Mouse (Mus musculus): ENCODE results near the gene Etnk2. TPM values are rescaled to one million over a fixed set of nuclear protein-coding genes. Genes with fewer than 3 reads are reported as not detected.

Gene Etnk2
- polyA plus RNA-seq, 1 experiment from 2014 or later = 2.8 TPM

GRCm38 (mm10) chr1:133385506-133385905, 22.1 kb downstream of the Etnk2 start:
- no peak overlapping the region for H3K27ac ChIP-seq
- H3K4me3 ChIP-seq = peak overlapping the region; percentile 8; the same call in 1 of the 2 replicates
- no peaks in the 10 kb centered on the region for H3K27me3 ChIP-seq
- no peaks in the 10 kb centered on the region for H3K9me3 ChIP-seq
- peak overlapping the region; percentile 31 for H3K4me2 ChIP-seq
- peak overlapping the region; percentile 51 for H3K9ac ChIP-seq
- 40% methylated on average over 9 of the region's 9 CpGs for WGBS
- H3K36me3 ChIP-seq = peaks cover 25% of the 10 kb centered on the region
- no peak for ATAC-seq (ENCODE audit: insufficient number of reproducible peaks, insufficient read depth, low FRiP score, low TSS enrichment, low read depth)
- peaks cover 11% of the 10 kb centered on the region for H3K4me1 ChIP-seq

GRCm38 (mm10) chr1:133386209-133386608, 22.8 kb downstream of the Etnk2 start:
- H3K9ac ChIP-seq = peak overlapping the region; percentile 51
- no peak for ATAC-seq (ENCODE audit: insufficient number of reproducible peaks, insufficient read depth, low FRiP score, low TSS enrichment, low read depth)
- no peaks in the 10 kb centered on the region for H3K27me3 ChIP-seq
- H3K9me3 ChIP-seq = no peaks in the 10 kb centered on the region
- 56% methylated on average over 11 of the region's 11 CpGs for WGBS
- H3K27ac ChIP-seq = no peak overlapping the region
- peaks cover 9% of the 10 kb centered on the region for H3K4me1 ChIP-seq
- peaks cover 28% of the 10 kb centered on the region for H3K36me3 ChIP-seq
- no peak overlapping the region for H3K4me3 ChIP-seq
- peak overlapping the region; percentile 31; the same call in 1 of the 2 replicates for H3K4me2 ChIP-seq

DNA sequence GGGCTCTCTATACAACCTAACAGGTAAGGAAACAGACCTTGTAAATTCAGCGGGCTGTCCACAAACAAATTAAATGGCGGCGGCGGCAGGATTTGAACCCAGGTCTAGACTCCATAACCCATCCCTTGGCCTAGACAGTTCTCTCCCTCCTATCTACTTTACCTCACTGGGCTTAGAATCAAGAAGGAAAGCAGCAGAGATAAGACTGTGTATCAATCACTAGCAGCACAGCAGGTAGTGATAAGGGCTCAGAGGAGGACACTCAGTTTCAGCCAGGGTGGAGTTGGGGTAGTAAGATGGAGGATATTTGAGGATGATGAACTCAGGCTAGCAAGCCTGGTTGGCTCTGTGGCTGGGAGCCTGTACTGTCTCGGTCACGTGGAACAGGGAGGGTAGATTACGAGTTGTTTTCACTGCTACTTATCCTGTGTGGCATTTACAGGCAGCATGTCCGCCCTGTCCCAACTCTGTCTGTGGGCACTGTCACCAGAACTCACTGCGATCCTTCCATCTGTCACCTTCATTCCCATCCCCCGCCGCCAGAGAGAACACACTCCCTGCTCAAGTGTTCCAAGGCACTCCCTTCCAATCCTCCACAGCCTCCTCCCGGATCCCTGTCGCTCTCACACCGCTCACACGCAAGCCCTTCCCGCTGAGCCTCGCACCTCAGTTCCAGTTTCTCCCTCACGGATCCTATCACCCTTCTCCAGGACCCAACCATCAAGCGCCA, 24.3 kb downstream of the Etnk2 start:
- Histone ChIP-seq H3K9me3 (no peaks in the 10 kb centered on the region), H3K36me3 (peaks cover 39% of the 10 kb centered on the region), H3K4me1 (peaks cover 9% of the 10 kb centered on the region), H3K4me2 (no peak overlapping the region), H3K27me3 (no peaks in the 10 kb centered on the region), H3K4me3 (no peak overlapping the region), H3K27ac (no peak overlapping the region), H3K9ac (no peak overlapping the region)
- 69% methylated on average over 19 of the region's 19 CpGs for WGBS
- ATAC-seq (ENCODE audit: insufficient number of reproducible peaks, insufficient read depth, low FRiP score, low TSS enrichment, low read depth) = no peak

DNA sequence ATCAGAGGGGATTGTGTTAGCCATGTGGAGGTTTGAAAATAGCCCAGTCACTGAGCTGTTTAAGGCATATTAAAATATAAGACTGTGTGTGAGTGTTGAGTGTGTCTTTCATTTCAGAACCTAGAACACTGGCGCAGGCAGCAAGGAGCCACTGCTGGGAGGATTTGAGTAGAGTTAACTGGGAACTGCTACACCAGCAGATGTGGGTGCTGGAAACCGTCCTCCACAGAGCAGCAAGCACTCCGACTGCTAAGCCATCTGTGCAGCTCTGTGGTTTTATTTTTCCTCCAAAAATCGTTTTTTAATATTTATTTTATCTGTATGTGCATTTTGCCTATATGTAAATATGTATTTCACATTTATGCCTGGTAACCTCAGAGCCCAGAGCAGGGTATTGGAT, 31.3 kb downstream of the Etnk2 start:
- 66% methylated on average over 4 of the region's 4 CpGs for WGBS
- H3K4me3 ChIP-seq = no peak overlapping the region
- H3K4me1 ChIP-seq = peaks cover 12% of the 10 kb centered on the region
- no peak overlapping the region for H3K9ac ChIP-seq
- H3K27ac ChIP-seq = no peak overlapping the region
- H3K4me2 ChIP-seq = no peak overlapping the region
- no peaks in the 10 kb centered on the region for H3K9me3 ChIP-seq
- ATAC-seq (ENCODE audit: insufficient number of reproducible peaks, insufficient read depth, low FRiP score, low TSS enrichment, low read depth) = no peak
- H3K27me3 ChIP-seq = no peaks in the 10 kb centered on the region
- peaks cover 18% of the 10 kb centered on the region for H3K36me3 ChIP-seq

DNA sequence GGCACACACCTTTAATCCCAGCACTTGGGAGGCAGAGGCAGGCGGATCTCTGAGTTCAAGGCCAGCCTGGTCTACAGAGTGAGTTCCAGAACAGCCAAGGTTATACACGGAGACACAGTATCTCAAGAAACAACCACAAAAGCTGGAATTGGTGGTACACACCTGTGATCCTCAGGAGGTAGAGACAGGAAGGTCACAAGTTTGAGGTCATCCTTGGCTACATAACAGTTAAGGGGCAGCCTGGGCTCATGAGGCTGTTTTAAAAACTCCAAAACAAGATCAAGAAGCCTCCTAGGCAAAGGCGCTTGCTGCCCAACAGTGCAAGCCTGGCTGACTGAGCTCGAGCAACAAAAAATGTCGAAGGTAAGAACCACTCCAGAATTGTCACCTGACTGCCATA, 33.3 kb downstream of the Etnk2 start:
- Histone ChIP-seq H3K9ac (no peak overlapping the region), H3K4me1 (peaks cover 12% of the 10 kb centered on the region), H3K9me3 (no peaks in the 10 kb centered on the region), H3K27ac (no peak overlapping the region), H3K36me3 (peaks cover 7% of the 10 kb centered on the region), H3K4me2 (no peak overlapping the region), H3K27me3 (no peaks in the 10 kb centered on the region), H3K4me3 (no peak overlapping the region)
- 86% methylated on average over 5 of the region's 5 CpGs for WGBS
- no peak for ATAC-seq (ENCODE audit: insufficient number of reproducible peaks, insufficient read depth, low FRiP score, low TSS enrichment, low read depth)

DNA sequence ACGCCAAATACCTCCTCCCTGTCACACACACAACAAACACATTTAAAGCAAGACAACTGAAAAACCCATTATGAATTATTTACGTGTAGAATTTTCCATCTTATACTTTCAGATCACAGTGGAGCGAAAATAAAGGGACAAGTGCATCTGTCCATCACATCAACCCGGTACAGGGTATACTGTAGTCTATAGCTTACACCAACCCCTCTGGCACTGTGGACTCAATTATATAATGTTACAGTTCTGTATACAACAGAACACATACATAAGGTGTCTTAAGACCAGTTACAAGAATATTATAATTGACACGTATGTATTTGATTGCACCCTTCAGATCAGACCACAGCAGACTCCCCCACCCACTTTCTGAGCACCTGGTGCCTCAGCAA, 33.7 kb downstream of the Etnk2 start:
- ATAC-seq (ENCODE audit: insufficient number of reproducible peaks, insufficient read depth, low FRiP score, low TSS enrichment, low read depth) = no peak
- Histone ChIP-seq H3K4me3 (no peak overlapping the region), H3K27me3 (no peaks in the 10 kb centered on the region), H3K4me2 (peak overlapping the region; percentile 34), H3K9ac (no peak overlapping the region), H3K4me1 (peaks cover 12% of the 10 kb centered on the region), H3K36me3 (0 out of 2 replicates have a peak, but pooled peaks cover 3% of the 10 kb centered on the region), H3K27ac (peak overlapping the region; percentile 75), H3K9me3 (no peaks in the 10 kb centered on the region)
- WGBS = 66% methylated on average over 5 of the region's 5 CpGs

DNA sequence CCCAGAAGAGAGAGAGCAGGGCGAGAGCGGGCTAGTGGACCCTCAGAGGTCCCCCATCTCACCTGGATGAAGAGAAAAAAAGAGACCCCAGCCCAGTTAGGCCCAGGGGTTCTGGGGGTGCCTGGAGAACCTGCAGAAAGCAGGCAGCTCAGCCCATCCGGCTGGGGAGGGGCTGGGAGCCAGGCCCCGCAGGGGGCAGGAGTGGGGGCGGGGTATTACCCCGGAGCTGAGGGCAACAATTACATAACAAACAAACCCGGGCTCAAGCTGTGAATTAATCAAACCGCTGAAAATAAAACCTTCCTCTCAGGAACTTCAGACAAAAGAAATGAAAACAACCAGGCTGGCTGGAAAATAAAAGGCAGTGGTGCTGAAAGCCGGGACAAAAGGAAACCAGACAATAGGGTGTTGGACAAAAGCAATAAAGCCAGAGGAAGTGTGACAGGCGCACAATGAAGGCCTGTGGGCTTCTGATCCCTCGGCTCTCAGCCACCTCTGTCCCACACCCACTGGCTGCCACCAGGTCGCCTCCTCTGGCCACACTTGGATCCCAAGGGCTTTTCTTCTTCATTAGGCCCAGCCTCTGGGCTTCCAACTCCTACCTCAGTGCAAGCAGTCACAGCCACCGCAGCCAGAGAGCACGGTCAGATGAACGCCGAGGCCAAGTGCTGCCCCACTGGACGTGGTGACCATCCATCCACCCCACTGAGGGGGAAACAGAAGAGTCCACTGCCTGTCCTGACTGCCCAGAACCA, 34.3 kb downstream of the Etnk2 start:
- no peaks in the 10 kb centered on the region for H3K9me3 ChIP-seq
- ATAC-seq (ENCODE audit: insufficient number of reproducible peaks, insufficient read depth, low FRiP score, low TSS enrichment, low read depth) = no peak
- H3K4me3 ChIP-seq = no peak overlapping the region
- peak overlapping the region; percentile 34 for H3K4me2 ChIP-seq
- WGBS = 19% methylated on average over 17 of the region's 17 CpGs
- no peaks in the 10 kb centered on the region for H3K27me3 ChIP-seq
- no peaks in the 10 kb centered on the region for H3K36me3 ChIP-seq
- H3K9ac ChIP-seq = peak overlapping the region; percentile 55
- H3K27ac ChIP-seq = peak overlapping the region; percentile 75
- H3K4me1 ChIP-seq = peaks cover 12% of the 10 kb centered on the region

DNA sequence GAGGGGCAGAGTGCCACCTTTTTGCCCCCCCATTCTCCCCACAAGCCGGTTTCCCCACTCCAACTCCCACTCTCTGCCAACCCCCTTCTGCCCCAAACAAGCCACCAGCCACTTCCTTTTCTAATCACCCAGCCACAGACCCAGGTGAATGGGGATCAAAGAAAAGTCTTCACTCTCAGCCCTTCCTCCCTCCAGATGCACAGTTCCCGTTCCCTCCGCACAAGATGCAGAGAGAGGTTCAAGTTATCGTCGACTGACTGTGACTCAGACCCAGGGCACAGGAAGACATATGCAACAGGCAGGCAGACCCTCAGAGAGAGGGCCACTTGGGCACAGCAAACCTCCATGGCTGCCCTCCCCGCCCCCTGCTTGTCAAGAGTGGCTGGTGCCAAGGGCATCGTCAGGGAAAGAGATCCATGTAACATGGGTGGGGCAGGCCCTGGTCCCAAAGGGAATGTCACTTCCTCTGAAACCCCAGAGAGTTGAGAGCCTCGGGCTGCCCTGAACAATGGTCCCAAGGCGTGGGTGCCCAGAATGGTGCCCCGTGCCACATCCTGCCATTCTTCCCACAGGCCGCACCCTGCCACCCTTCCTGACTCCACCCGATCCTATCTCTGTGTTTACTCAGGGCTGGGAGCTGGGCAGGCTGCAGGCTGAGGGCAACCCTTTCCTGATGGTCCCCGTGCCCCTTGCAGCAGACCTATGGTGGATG, 36.8 kb downstream of the Etnk2 start:
- WGBS = 72% methylated on average over 13 of the region's 13 CpGs
- Histone ChIP-seq H3K4me1 (peaks cover 12% of the 10 kb centered on the region), H3K9ac (no peak overlapping the region), H3K36me3 (no peaks in the 10 kb centered on the region), H3K27me3 (no peaks in the 10 kb centered on the region), H3K27ac (no peak overlapping the region), H3K9me3 (no peaks in the 10 kb centered on the region), H3K4me2 (no peak overlapping the region), H3K4me3 (no peak overlapping the region)
- no peak for ATAC-seq (ENCODE audit: insufficient number of reproducible peaks, insufficient read depth, low FRiP score, low TSS enrichment, low read depth)

- Histone ChIP-seq H3K27ac (no peak overlapping the region), H3K4me2 (no peak overlapping the region), H3K9ac (no peak overlapping the region), H3K36me3 (no peaks in the 10 kb centered on the region), H3K4me1 (peaks cover 8% of the 10 kb centered on the region), H3K4me3 (no peak overlapping the region), H3K9me3 (no peaks in the 10 kb centered on the region), H3K27me3 (no peaks in the 10 kb centered on the region)
- ATAC-seq (ENCODE audit: insufficient number of reproducible peaks, insufficient read depth, low FRiP score, low TSS enrichment, low read depth) = no peak
- 92% methylated on average over 4 of the region's 4 CpGs for whole genome bisulfite sequencing
These were observed 40.6 kb downstream of the Etnk2 start for GRCm38 (mm10) chr1:133404005-133404404.

- Histone ChIP-seq H3K27ac (no peak overlapping the region), H3K4me3 (no peak overlapping the region), H3K4me1 (peaks cover 14% of the 10 kb centered on the region), H3K4me2 (no peak overlapping the region), H3K27me3 (no peaks in the 10 kb centered on the region), H3K36me3 (no peaks in the 10 kb centered on the region), H3K9me3 (no peaks in the 10 kb centered on the region), H3K9ac (no peak overlapping the region)
- no peak for ATAC-seq (ENCODE audit: insufficient number of reproducible peaks, insufficient read depth, low FRiP score, low TSS enrichment, low read depth)
- WGBS = 80% methylated on average over 7 of the region's 7 CpGs
These were observed 43.2 kb downstream of the Etnk2 start for GRCm38 (mm10) chr1:133406614-133407013.

DNA sequence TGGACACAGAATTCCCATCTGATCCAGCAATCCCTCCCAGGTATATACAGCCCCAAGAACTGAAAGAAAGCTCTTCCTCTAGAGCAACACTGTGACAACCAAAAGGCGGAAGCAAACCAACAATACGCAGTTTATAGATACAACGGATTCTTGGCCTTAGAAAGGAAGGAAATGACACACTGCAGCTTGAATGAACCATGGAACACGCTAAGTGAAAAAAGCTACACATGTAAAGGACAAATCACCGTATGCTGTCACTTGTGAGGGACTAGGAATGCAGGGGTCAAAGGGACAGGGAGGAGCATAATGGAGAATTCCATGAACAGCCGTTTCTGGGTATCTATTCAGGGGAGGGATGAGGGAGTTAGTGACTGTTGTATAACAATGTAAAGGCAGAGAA, 44.1 kb downstream of the Etnk2 start:
- no peak overlapping the region for H3K27ac ChIP-seq
- H3K9ac ChIP-seq = no peak overlapping the region
- WGBS = 58% methylated on average over 6 of the region's 6 CpGs
- H3K27me3 ChIP-seq = no peaks in the 10 kb centered on the region
- H3K36me3 ChIP-seq = no peaks in the 10 kb centered on the region
- peaks cover 14% of the 10 kb centered on the region for H3K4me1 ChIP-seq
- H3K4me3 ChIP-seq = no peak overlapping the region
- ATAC-seq (ENCODE audit: insufficient number of reproducible peaks, insufficient read depth, low FRiP score, low TSS enrichment, low read depth) = no peak
- H3K4me2 ChIP-seq = no peak overlapping the region
- H3K9me3 ChIP-seq = no peaks in the 10 kb centered on the region

All from embryonic facial prominence, embryonic 13.5 days (tissue).